Mouse (Mus musculus) layer of hippocampus, postnatal 25 days (tissue): ENCODE results near the gene Trhde. TPM values are rescaled to one million over a fixed set of nuclear protein-coding genes. Genes with fewer than 3 reads are reported as not detected.

Source experiments
- DNase-seq, 2 experiments: peaks; one replicate each; pipeline ENCODE4 v3.0.0; 2022; ENCODE audit warnings: mixed read lengths in 2 of 2, low spot score in 1 of 2; ENCODE audit errors: extremely low spot score in 1 of 2
- total RNA-seq, 2 experiments: library from RNA; stranded (reverse); gene quantifications; 2 replicates each; pipeline ENCODE4 v1.2.3; 2021

The Trhde gene
- total RNA-seq, 2 experiments from 2014 or later, result 29.2 to 34.9 TPM

DNA sequence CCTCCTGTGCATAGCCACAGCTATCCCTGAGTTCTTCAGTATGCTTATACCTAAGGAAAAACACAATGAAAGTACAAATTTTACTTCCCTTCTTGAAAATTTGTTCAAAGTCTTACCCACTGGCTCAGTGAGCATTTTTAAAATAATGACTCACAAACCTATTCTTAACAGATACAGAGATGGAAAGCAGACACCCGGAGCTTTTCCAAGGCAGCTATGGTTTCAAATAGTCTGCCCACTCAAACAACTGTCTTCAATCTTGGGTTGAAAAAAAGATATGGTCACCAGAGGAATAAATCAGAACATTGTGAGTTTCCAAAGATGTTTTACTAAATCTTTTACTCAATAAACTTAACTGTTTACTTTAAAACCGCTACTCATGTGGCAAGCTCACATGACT, 64.5 kb downstream of the Trhde start:
- DNase-seq, result no peak

DNA sequence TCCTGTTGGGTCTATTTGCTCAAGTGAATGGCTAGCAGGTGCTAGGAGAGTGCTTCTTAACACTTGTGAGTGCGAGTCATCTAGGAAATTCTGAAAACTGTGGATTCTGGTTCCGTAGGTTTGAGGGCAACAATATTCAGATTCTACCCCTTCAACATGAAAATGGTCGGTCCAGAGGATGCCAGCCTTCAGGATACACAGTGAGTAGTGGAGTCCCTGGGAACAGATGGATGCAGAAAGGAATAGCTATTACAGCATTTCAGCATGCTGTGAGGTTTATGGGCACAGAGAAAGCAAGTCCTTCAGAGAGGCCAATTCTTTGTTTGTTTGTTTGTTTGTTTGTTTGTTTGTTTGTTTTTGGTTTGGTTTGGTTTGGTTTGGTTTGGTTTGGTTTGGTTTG, 65.7 kb downstream of the Trhde start:
- no peak for DNase-seq

DNA sequence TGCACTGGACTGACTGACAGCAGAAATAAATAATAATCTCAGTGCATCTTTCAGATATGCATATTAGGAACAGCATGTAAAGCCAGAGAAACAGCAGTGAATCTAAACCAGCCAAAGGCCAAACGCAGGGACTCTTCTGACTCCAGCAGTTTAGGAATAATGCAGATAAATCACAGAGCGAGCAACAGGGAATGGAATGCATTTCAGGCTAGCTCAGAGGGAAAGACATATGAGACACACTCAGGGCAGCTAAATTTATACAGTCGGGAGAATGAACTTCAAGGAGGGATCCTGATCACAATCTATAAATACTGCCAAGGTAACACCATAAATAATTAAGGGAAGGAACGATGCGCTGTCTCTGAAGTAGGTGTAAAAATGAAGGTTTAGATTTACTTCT, 66.4 kb downstream of the Trhde start:
- no peak for DNase-seq

DNA sequence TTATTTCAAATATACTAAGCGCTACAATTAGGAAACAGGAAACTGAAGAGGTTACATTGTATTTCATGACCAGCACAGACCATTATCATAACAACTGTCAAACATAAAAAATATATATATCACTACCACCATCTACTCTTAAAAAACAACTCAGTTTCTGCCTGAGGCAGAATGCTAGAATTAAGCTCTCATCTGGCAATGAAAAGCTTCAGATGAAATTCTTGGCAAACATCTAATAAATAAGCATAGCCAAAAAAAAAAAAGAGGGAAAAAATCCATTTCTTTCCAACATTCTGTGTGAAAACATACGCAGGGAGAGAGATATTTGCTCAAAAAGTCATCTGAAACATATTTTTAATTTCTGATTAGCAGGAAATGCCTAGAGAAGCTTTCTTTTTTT, 67.0 kb downstream of the Trhde start:
- no peak for DNase-seq

DNA sequence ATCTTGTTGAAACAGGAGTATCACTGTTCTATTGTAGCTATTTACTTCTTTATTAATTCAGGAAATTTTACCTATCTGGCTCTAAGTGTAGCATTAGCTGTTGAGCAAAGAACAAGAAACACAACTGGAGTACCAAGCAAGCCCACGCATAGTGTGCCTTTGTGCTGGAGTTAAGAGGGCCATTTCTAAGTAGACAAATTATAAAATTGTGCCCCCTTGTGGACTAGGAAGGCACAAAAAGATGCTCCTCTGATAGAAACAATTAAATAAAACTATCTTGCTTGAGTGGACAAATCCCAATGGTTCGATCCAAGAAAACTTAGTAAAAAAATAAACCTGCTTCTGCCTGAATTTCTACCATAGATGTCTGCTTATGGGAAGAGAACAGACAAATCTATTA, 76.5 kb downstream of the Trhde start:
- no peak for DNase-seq

DNA sequence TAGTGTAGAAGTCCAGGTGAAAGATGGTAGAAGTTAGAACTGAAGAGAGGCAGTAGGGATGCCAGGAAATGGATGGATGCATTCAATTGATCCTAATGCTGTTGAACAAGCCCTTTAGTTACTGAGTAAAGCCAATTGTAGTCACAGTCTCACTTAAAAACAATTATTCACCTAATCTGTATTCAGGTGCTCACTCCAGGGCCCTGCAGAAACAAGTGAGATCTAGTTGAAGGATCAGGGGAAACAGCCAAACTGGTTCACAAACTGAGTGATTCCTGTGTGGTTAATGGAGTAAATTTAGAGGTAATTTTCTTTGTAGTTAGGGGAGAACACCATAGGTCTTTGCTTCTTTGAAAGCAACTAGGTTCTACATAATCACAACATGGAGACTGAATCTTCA, 100.3 kb downstream of the Trhde start:
- DNase-seq, result no peak

DNA sequence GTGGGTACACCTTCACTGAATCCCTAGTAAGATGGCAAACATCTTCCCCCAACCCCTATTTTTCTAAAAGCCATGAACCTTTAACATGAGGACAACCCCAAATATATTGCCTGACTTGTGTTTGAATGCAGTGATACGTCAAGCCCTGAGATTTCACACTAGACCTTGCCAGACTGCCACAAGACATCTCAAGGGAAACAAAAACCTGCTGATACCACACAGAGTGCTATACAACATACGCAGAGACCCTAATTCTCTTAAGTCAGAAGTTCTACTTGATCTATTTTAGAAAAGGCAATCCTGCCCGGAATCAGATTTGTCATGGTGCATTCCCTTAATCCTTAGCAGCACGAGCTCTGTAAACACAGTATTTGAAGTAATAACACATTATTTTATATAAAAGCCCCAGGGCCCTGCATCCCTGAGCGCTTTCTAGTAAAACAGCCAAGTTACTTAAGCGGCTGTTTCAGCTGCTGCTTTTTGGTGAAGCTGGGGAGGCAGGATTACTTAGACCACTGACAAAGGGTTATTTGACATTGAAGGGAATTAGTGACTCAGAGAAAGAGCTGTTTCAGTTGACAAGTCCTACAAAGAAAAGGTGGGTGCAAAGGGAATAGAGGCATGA, 130.2 kb downstream of the Trhde start:
- no peak for DNase-seq

DNA sequence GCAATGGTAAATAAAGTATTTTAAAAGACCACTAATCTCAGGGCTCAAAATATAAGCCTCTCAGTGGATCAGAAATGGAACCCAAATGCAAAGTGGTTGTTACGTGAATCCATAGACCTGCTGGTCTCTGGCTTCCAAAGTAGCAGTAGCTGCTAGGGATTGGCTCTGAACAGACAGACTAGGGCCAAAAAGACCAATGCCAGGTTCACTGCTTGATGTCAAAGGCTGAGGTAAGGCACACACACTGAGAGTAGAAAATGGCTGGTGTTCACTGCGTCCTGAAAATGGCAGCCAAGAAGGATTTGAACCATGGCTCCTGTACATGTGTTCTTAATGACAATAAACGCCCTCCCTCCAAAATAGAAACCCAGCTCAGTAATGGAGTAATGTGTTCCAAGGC, 209.1 kb downstream of the Trhde start:
- no peak for DNase-seq

DNA sequence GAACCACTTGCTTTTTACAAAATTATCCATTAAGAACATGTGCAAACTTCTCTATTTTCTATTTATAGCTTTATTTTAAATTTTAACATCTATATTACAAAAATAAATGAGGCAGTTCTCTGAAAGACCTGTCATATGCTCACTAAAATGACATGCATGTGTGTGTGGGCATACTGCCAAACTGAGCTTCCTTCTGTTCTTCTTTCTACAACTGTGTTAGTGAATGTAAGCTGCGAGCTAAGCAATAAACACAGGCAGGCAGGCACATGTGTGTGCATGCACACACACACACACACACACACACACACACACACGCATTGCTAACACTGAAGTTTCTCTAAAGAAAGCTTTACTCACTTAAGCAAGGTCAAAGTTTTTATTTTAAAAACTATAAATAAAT, 223.2 kb downstream of the Trhde start:
- peak in 1 of 2 experiments; percentile 16 for DNase-seq

DNA sequence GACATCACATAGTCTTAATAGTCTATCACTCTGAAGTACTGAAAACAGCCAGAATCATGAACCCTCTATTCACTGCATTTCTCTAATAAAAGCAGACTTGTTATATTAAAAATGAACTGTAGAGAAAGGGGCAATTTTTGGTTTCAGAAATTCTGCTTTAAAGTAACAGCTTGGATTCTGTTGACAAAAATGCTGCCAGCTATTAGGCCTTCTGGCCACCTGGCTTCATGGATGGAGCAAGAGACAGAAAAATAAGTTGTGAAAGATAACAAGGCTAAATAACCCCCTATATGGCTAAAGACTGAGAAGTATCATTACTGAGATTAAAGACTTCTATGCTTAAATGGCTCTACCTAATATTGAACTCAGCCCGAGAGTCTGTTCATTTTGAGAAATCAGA, 234.2 kb downstream of the Trhde start:
- no peak for DNase-seq

DNA sequence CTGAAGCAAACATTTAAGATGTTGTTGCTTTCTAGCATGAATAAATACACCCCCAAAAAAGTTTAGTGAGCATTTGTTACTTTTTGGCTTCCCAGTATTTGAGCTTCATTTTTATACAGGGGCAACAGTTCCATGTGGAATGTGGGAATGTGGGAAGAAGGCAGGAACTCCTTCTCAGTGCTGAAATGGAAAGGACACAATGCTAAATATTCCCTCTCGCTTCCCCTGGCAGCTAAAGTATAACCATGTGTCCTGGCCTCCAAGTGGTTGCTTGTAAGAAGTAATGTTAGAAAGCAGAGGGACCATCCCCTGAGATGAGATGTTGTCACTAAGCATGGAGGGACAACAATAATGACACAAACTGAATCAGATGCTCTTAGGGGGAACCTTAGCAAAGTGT, 292.9 kb downstream of the Trhde start:
- DNase-seq, result no peak

DNA sequence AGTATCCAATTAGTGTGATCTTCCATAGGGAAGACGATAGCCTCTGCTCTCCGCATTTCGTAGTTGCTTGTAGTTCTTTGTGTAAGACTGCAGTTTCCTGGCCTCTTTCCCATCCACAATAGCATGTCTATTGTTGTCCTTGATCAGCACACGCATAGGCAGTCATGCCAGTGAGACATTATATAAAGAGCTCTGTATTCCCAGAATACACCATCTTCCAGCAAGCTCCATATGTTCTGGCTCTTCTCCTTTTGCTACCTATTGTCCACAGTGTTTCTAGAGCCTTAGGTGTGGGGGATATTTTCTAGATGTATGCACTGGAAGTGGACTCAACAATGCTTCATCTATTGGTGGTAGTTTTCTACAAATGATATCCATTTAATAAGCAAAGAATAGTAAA, 313.3 kb downstream of the Trhde start:
- no peak for DNase-seq

DNA sequence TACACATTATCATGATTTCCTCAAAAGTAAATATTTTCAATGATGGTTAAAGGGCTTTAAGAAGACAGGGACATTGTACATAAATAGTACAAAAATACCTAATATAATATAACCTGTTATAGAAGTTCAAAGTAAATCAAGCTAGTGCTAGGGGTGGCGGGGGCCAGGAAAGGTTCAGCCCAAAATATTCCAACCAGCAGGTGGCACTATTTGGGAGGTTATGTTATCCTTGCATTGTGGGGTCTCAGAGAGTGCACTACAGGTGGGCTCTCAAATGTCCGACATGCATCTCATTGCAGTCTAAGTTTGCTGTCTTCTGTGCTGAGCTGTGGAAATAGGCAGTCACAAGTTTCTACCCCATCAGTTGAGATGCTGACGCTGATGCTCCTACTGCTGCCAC, 346.5 kb downstream of the Trhde start:
- DNase-seq, result no peak

DNA sequence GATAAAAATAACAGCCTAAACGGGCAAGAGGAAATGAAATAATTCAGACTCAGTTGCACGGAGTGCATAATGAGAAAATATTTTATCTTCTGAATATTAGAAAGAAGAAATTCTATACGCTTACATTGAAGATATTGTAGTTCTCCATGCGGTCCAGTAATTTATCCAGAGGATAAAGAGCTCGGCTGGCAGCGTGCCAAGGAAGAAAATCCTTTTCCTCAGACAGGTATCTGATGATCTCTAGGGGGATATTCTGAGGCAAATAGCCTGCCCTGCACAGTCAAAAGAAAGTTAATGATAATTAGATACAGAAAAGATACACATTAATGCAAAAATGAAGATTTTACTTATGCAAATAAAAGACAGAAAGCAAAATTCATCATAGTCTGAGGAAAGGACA, 354.0 kb downstream of the Trhde start:
- no peak for DNase-seq

DNA sequence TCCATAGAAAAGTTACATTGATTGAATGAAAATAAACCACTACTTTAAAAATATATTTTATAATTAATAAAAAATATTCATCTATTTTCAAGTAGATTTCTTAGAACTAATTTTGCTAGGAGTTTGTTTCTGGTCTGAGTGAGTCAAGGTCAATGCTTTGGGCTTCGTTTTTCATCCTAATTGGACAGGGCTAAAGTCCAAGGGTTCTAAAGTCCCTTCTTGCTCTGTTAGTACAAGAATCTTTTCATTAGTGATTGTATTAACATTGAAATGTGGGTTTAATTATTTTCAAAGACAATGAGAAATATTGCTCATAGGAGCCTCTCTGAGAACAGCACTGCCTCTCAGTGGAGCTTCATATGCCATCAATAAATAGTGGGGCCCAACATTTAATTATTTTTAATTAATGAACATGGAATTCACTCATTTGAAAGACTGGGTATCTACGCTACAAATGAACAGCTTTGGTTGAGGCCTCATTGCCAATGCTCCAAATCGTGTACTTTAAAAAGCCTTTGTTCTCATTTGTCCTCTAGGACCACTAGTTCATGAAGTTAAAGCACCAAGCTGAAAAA, 383.1 kb downstream of the Trhde start:
- no peak for DNase-seq

DNA sequence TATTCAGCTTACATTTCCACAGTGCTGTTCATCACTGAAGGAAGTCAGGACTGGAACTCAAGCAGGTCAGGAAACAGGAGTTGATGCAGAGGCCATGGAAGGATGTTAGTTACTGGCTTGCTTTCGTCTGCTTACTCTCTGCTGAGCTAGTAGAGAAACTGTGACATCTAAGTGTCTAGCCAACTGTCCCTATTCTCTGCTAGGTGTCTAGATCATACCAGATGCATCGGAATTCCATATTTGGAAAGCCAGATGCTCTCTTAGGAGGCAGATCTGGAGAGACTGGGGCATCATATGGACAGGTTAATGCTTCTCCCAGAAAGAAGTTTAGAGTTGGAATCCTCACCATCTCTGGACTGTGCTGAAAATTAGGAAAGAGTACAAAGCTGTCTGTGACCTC, 386.4 kb downstream of the Trhde start:
- no peak for DNase-seq

DNA sequence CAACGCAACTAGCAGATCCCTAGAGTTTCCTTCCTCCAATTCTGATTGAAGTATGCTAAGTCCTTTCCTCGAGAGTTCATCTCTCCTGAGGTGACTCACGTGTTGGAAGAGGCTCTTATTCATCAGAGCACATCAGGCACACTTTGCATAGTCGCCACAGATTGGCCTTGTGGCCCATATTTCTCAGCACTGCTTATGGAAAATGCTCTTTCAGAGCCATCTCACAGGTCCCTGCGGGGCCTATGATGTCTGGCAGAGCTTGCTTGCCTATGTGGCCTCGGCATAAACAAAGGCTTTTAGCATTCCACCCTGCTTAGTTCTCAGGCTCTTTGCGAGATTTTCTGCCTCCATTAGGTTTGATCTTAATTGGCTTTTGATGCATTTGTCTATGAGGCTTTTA, 396.8 kb downstream of the Trhde start:
- DNase-seq, result no peak

DNA sequence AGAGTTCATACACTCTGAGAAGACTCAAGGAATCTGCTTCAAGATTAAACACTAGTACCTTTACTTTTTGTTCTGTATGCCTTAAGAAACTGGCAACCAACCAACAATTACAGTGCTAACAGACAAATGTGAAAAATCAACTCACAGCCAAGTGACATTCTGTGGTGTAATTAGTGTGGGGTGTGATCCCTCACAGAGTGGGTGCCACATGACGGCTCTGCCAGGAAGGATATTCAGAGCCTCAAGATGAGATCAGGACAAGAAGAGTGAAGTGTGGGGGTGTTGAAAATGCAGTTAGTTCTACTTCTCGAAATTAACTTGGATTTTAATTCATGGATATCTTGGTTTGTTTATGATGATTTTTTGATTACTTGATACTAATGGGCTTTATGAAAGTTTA, 398.3 kb downstream of the Trhde start:
- no peak for DNase-seq

DNA sequence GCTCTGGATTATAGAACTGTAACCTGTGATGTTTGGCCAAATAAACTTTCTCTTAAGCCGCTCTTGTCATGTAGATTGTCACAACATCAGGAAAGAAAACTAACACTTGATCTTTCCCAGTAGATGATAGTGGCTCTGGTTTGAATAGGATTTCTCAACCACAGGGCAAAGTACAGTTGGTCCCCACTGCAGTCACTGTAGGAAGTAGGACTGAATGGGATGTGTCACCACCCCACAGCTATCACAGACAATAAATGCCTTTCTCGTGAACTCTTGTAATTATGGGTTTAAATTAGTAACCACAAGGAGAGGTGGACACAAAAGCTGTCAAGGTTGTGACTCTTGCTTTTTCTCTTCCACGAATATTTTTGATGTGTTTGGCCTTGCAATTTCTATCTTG, 431.3 kb downstream of the Trhde start:
- no peak for DNase-seq

DNA sequence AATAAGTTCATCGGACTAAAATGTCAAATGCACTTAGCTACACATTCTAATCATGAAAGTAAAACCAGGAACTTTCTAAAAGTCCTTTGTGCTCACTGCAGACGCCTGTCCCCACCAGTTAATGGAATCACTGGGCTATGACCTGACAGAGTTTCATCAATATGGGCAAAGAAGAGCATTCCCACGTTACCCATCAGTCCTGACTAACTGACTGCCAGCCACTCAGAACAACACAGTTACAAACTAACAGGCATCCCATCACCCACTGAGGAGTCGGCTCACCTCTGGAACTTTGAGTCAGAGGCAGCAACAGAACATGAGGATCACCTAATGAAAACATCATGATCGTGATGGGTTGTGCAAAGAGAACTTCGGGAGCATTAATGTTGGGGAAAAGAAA, 438.7 kb downstream of the Trhde start:
- no peak for DNase-seq

DNA sequence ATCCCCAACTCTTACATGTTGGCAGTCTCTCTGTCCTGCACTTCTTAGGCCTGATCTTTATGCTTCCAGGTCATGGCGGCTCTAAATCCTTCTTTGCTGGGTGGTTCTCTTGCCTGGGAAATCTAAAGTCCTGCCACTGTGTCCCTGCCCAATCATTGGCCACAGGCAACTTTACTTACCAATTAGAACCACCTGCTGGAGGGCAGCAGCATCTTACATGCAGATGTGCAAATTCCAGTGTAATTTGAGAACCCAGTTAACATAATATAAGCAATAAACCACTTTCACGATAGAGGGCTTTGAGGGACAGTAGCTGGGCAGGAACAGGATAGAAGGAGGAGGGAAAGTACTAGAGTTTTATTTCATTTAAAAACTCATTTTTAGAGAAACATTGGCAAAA, 439.5 kb downstream of the Trhde start:
- DNase-seq, result no peak
